Mouse (Mus musculus): ENCODE results near the gene Tex19.1. TPM values are rescaled to one million over a fixed set of nuclear protein-coding genes. Genes with fewer than 3 reads are reported as not detected.

Gene Tex19.1
- total RNA-seq, 2 experiments from 2014 or later, result not detected

DNA sequence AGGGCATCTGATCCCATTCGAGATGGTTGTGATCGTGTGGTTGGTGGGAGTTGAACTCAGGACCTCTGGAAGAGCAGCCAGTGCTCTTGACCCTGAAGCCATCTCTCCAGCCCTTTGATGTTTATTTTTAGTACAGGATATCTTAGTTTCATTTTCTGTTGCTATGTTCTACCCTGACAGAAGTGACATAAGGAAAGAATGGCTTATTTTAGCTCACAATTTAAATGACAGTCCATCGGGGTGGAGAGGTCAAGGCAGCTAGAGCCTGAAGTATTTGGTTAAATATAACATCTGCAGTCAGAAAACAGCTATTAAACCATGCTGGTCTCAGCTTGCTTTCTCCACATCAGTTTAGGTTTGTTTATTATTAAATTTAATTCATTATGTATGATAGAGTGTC is 24.8 kb upstream of the Tex19.1 start:
- Histone ChIP-seq H3K27ac (no peak overlapping the region), H3K4me3 (no peak overlapping the region)
- DNase-seq (ENCODE audit: extremely low spot score in 1 of 2, low spot score in 2 of 2), result no peak
- no peak for TF ChIP-seq CTCF (IDR thresholded peaks at IDR 0.05)
- intact Hi-C loops (cut with DNase I), result no loop called here

DNA sequence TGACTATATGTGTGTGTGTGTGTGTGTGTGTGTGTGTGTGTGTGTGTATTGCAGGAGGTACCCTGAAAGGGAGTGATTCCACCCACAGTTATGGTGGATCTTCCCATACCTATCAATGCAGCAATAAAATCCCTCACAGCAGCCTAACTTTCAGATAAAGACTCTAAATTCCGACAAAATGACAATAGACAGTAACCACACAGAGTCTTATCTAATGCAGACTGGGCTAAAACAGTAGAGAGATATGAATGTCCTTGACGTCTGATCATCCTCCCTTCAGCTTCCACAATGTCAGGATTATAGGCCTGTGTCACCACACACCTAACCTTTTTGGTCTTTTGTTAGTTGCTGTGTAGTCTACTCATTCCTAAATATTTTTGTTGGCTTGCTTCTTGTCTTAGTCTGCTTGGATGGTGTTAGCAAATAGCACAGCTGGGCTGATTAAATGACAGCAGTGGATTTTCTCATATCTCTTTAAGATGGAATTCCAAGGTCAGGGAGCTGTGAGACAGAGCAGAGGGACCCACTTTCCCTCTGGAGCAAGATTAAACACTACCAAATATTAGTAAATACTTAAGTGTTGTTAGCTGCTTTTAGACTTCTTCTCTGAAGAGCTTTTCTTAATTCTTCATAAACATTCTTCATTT is 23.8 kb upstream of the Tex19.1 start:
- no peak for DNase-seq (ENCODE audit: extremely low spot score in 1 of 2, low spot score in 2 of 2)
- TF ChIP-seq CTCF (IDR thresholded peaks at IDR 0.05), result no peak
- Histone ChIP-seq H3K27ac (no peak overlapping the region), H3K4me3 (no peak overlapping the region)
- intact Hi-C loops (cut with DNase I), result no loop called here

DNA sequence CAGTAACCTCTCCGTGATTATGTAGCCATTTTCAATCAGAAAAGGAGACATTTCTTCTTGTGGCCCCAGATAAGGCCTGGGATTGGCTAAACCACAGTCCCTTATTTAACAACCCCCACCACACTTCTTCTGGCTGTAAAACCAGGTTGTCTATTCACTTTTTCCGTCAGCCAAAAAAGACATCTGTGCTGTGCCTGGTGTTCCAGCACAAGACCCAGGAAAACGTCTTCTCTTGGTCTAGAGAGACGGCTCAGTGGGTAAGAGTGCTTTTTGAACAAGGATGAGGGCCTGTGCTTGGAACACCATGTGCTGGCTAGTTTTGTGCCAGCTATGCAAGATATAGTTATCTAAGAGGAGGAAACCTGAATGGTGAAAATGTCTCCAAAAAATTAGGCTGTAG is 22.5 kb upstream of the Tex19.1 start:
- no peak for TF ChIP-seq CTCF (IDR thresholded peaks at IDR 0.05)
- no peak overlapping the region for H3K4me3 ChIP-seq
- H3K27ac ChIP-seq, result no peak overlapping the region
- no peak for DNase-seq (ENCODE audit: extremely low spot score in 1 of 2, low spot score in 2 of 2)
- intact Hi-C loops (cut with DNase I), result no loop called here

DNA sequence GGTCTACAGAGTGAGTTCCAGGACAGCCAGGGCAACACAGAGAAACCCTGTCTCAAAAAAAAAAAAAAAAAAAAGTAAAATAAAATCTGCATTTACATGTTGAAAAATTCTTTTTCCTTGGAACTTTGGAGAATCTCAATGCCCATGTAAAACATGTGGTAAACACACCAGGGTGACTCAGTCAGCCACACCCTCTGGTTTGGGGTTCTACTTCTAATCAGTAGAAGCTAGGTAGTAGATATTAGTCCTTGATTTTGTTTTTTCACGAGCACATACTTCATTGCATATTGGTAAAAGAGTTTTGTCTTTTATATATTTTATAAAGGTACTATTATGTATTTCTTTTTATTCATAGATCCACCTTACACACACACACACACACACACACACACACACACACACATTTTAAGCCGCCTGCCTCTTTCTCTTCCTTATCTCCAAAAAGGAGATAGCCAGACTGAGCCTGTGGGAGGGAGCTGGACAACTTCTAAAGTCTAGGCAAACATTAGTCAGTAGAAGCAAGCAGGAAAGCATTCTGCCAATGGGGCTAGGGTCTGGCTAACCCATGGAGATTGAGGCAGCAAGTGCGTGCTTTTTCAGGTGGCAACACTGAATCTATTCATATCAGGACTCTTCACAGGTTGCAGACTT is 20.3 kb upstream of the Tex19.1 start:
- intact Hi-C loops (cut with DNase I), result no loop called here
- no peak overlapping the region for H3K4me3 ChIP-seq
- no peak for DNase-seq (ENCODE audit: extremely low spot score in 1 of 2, low spot score in 2 of 2)
- no peak for TF ChIP-seq CTCF (IDR thresholded peaks at IDR 0.05)
- H3K27ac ChIP-seq, result no peak overlapping the region

DNA sequence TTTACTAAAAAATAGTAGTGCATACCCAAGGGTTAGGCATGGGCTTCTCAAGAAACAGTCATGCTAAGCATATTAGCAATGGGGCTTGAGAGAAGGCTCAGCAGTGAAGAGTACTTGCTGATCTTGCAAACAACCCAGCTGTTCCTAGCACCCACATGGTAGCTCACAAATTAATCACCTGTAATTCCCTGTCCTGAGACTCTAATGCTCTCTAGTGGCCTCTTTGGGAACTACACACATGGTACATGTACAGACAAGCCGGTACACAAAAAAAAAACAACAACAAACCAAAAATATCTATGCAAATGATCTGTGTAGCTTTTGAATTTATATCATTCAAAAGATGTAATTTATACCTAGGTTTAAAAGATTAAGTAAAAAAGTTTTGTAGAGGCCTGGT is 19.5 kb upstream of the Tex19.1 start:
- Histone ChIP-seq H3K27ac (no peak overlapping the region), H3K4me3 (no peak overlapping the region)
- peak; percentile 35 for TF ChIP-seq CTCF (IDR thresholded peaks at IDR 0.05)
- no peak for DNase-seq (ENCODE audit: extremely low spot score in 1 of 2, low spot score in 2 of 2)
- intact Hi-C loops (cut with DNase I), result no loop called here

DNA sequence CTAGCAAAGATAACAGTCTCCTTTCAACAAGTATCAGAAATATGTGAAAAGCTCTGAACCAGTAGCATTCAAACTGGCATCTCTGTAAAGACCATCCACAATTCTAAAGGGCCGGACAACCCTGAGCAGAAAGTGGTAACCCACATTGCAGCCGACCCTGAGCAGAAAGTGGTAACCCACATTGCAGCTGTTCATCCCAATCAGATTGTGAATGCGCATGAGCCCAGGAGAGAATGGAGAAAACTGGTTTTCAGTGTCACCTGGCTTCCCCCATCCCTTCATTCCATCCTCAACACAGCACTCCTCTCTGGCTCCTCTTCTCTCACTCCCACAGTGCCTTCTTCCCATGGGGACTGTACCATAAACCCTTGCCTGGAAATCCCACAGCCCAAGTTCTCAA is 18.5 kb upstream of the Tex19.1 start:
- no peak for DNase-seq (ENCODE audit: extremely low spot score in 1 of 2, low spot score in 2 of 2)
- Histone ChIP-seq H3K27ac (no peak overlapping the region), H3K4me3 (no peak overlapping the region)
- intact Hi-C loops (cut with DNase I), result no loop called here
- TF ChIP-seq CTCF (IDR thresholded peaks at IDR 0.05), result no peak

DNA sequence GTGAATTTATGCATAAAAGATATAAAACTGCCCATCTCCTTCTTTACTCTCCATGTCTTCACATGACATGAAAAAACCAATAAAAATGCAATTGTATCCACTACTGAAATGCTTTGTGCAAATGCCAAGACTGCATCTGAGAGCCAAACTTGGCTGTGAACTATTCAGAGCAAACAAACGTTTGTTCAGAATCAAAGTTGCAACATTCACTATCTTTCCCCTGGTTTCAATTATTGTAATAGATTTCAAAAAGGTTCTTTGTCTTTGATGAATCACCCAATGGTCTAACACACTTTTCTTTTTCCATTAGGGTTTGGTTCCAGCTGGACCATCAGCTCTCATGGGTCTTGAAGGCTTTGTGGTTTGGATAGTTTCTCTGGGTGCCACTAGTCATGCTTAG is 16.3 kb upstream of the Tex19.1 start:
- intact Hi-C loops (cut with DNase I), result no loop called here
- Histone ChIP-seq H3K27ac (no peak overlapping the region), H3K4me3 (no peak overlapping the region)
- no peak for TF ChIP-seq CTCF (IDR thresholded peaks at IDR 0.05)
- no peak for DNase-seq (ENCODE audit: extremely low spot score in 1 of 2, low spot score in 2 of 2)

DNA sequence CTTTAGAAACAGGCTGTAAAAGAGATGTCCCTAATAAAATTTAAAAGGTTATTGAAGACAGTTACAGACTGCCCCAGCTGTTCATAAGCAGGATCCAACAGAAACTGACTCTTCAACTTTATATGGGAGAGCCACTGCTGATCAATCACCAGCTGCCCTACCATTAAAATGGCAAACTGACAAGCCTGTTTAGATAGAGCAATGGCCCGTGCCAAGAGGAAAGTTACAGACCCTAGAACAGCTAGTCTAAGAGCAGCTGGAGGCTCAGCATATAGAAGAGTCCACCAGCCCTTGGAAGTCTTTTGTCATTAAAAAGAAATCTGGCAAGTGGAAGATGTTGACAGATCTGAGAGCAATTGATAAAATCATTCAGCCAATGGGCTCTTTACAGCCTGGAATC is 11.3 kb upstream of the Tex19.1 start:
- intact Hi-C loops (cut with DNase I), result no loop called here
- no peak for TF ChIP-seq CTCF (IDR thresholded peaks at IDR 0.05)
- no peak for DNase-seq (ENCODE audit: extremely low spot score in 1 of 2, low spot score in 2 of 2)
- Histone ChIP-seq H3K27ac (no peak overlapping the region), H3K4me3 (no peak overlapping the region)

DNA sequence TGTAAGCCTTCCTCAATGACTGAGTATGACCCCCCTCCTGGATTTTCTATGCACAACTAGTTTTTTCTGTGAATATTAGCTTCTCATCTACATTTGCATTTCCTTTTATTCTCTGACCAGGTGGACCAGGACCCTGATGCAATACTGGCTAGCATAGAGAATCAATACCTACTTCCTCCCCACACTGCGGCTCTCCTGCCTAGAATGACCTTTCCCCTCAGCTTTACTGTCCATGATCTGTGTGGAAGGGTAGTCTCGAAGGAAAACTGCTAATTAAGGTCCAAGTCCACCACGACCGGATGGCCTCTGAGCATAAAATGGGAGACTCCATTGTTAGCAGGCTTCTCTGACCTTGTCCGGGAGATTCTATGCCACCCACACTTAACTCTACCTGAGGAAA is 8.3 kb upstream of the Tex19.1 start:
- intact Hi-C loops (cut with DNase I), result no loop called here
- no peak for DNase-seq (ENCODE audit: extremely low spot score in 1 of 2, low spot score in 2 of 2)
- H3K4me3 ChIP-seq, result no peak overlapping the region
- no peak overlapping the region for H3K27ac ChIP-seq
- no peak for TF ChIP-seq CTCF (IDR thresholded peaks at IDR 0.05)

DNA sequence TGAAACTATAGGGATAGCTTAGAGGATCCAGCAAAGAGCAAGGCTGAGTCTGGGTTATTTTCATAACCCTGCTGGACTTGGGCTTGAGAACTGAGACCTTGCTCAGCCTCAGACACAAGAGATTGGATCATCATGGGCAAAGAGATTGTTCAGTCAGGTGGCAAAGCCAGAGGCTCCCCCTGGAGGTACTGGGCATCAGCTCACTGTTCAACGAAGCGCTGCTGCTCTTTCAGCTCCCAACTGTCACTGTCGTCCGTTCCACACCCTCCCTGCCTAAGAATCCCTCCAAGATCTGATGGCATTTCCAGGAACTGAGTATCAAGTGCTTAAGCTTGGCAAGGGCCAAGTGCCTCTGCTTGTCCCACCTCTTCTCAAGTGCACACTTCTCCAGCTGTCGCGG is 7.2 kb upstream of the Tex19.1 start:
- TF ChIP-seq CTCF (IDR thresholded peaks at IDR 0.05), result peak; percentile 24
- no peak for DNase-seq (ENCODE audit: extremely low spot score in 1 of 2, low spot score in 2 of 2)
- intact Hi-C loops (cut with DNase I), result no loop called here
- Histone ChIP-seq H3K4me3 (no peak overlapping the region), H3K27ac (no peak overlapping the region)

DNA sequence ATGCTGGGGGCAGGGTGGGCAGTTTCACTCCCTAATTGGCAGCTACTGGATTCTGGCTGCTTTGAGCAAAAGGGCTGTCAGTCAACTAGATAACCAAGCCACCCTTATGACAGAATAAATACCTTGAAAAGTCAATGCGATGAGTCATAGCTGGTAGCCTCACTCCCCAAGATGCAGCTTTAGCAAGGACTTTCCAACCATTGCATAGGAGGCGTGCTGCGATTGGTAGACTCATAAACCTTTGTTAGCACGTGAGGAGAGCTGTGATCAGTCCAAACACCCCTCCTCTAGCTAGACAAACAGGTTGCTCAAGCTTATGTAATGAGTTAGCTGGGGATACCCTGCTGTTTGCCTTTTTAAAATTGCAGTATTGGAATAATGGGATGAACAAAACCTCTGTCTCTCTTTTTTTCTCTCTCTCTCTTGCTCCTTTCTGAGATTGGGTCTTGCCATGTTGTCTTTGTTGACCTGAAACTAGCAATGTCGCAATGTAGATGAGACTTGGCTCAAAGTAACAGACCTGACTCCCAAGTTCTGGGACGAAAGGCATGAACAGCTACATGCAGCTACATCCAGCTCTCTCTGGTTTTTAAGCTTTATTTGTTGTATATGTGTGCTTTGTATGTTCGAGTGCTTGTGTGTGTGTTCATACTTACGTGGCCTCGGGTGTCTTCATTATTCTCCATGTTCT is 2.5 kb upstream of the Tex19.1 start:
- no peak for TF ChIP-seq CTCF (IDR thresholded peaks at IDR 0.05)
- no peak for DNase-seq (ENCODE audit: extremely low spot score in 1 of 2, low spot score in 2 of 2)
- intact Hi-C loops (cut with DNase I), result no loop called here
- Histone ChIP-seq H3K4me3 (no peak overlapping the region), H3K27ac (no peak overlapping the region)

DNA sequence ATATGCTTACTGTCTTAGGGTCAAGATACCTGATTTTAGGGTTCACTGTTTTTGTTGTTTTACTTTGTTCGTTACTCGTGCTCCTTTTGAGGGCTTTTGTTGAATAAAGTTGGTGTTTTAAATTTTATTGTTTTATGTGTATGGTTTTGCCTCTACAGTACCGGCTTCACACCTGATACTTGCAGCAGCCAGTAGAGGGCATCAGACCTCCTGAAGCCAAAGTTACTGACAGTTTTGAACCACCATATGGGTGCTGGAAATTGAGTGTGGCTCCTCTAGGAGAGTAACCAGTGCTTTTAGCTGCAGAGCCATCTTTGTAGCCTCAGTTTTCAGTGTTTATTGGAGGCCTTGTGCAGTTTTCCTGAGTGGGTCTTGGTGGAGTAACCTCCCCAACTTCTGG is 2.2 kb downstream of the Tex19.1 start:
- peak; percentile 37 for TF ChIP-seq CTCF (IDR thresholded peaks at IDR 0.05)
- no peak overlapping the region for H3K4me3 ChIP-seq
- no peak for DNase-seq (ENCODE audit: extremely low spot score in 1 of 2, low spot score in 2 of 2)
- H3K27ac ChIP-seq, result no peak overlapping the region
- intact Hi-C loops (cut with DNase I), result no loop called here

DNA sequence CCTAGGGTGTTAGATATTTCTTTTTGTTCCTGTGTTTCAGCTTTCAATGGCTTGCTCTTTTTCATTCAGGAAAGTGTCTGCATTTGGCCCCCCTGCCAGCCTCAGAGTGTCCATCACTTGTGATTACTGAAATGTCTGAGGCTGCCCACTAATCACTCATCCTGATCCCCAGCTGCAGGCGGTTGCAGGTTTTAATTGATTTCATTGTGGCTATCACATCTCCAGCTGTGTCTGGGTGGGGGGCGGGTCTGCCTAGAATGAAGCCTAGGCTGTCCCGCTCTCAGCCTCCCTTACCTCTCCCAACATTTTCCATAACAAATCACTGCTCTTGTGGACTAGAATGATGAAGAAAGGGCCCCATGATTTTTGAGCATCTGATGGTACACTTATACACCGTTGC is 8.3 kb downstream of the Tex19.1 start:
- Histone ChIP-seq H3K27ac (no peak overlapping the region), H3K4me3 (no peak overlapping the region)
- intact Hi-C loops (cut with DNase I), result no loop called here
- DNase-seq (ENCODE audit: extremely low spot score in 1 of 2, low spot score in 2 of 2), result no peak
- no peak for TF ChIP-seq CTCF (IDR thresholded peaks at IDR 0.05)

Data from left cerebral cortex, adult 2 months (tissue).